Comparison of ENCODE assay signal across 10 mouse cellular contexts in genomic region chr15:103130729-103131128, GRCm38 (mm10). TPM values are rescaled to one million over a fixed set of nuclear protein-coding genes. Genes with fewer than 3 reads are reported as not detected.
DNase-seq lines count a peak whose midpoint lies in the region; ATAC-seq and TF ChIP-seq lines count a peak whose summit lies in the region.
"Had no signal": no experiment of that assay in that cellular context is flagged by ENCODE, and none has a peak within 500 bp of the region (broad histone marks: within the 10 kb centered on the region; RNA-seq: fewer than 3 reads in every experiment).

No protein-coding gene starts in this region.

- no peaks in the 10 kb centered on the region for H3K36me3 ChIP-seq in liver, adult 2 months (ENCODE audit: control insufficient read depth, insufficient read depth, low read length)
- no peaks in the 10 kb centered on the region for H3K36me3 ChIP-seq in forebrain, embryonic 13.5 days (ENCODE audit: poor library complexity, severe bottlenecking)
- H3K36me3 ChIP-seq: embryonic facial prominence, embryonic 13.5 days had no signal

- no peak for ATAC-seq in forebrain, embryonic 13.5 days

- H3K79me2 ChIP-seq in liver, adult 2 months (ENCODE audit: control insufficient read depth, insufficient read depth, low read length) = no peaks in the 10 kb centered on the region

- 73% methylated on average over 1 of the region's 1 CpGs for WGBS in cerebellum, adult 2 months
- WGBS in liver, adult 2 months = 48% methylated on average over 1 of the region's 1 CpGs
- WGBS in forebrain, embryonic 13.5 days = 40% methylated on average over 1 of the region's 1 CpGs

- H3K4me1 ChIP-seq in cerebellum, adult 2 months (ENCODE audit: control insufficient read depth, insufficient read depth, low read length) = no peaks in the 10 kb centered on the region
- H3K4me1 ChIP-seq in liver, adult 2 months (ENCODE audit: control insufficient read depth, insufficient read depth, low read length) = no peaks in the 10 kb centered on the region; the same call in 1 of the 2 replicates
- peaks cover 25% of the 10 kb centered on the region for H3K4me1 ChIP-seq in forebrain, embryonic 13.5 days

- TF ChIP-seq CTCF in cerebellum, adult 2 months (IDR thresholded peaks at IDR 0.05; ENCODE audit: borderline replicate concordance, insufficient read depth, low read depth, low read length) = peak; percentile 24; the same call in 1 of the 2 replicates
- peak; percentile 40 for TF ChIP-seq CTCF in liver, adult 2 months (IDR thresholded peaks at IDR 0.05; ENCODE audit: low read depth, low read length)

- no peak overlapping the region for H3K27ac ChIP-seq in cerebellum, adult 2 months (ENCODE audit: insufficient read depth, low read length)
- no peak overlapping the region for H3K27ac ChIP-seq in liver, adult 2 months (replicated peaks; ENCODE audit: insufficient read depth, low read depth, low read length)
- no peak overlapping the region for H3K27ac ChIP-seq in forebrain, embryonic 13.5 days
- H3K27ac ChIP-seq: embryonic facial prominence, embryonic 13.5 days; neural tube, embryonic 12.5 days had no signal

- DNase-seq in cerebellum, adult 2 months = no peak
- no peak for DNase-seq in cerebellum, adult 11 months
- DNase-seq in liver, adult 2 months (ENCODE audit: extremely low read depth, low read depth, low spot score) = peak; percentile 32
- DNase-seq in liver = no peak
- DNase-seq in NIH3T3 (ENCODE audit: low read depth) = peak; percentile 73
- DNase-seq in natural killer cell, adult 2 months (ENCODE audit: low spot score in 2 of 2) = peak; percentile 17 to 37
- no peak for DNase-seq in layer of hippocampus, postnatal 36 days

- TF ChIP-seq POLR2A in cerebellum, adult 2 months (IDR thresholded peaks at IDR 0.05; ENCODE audit: borderline replicate concordance, insufficient read depth, low read length) = no peak
- no peak for TF ChIP-seq POLR2A in liver, adult 2 months (IDR thresholded peaks at IDR 0.05; ENCODE audit: extremely low read depth, insufficient read depth, low read length)

- H3K4me3 ChIP-seq in cerebellum, adult 2 months (replicated peaks; ENCODE audit: insufficient read depth, low read depth, low read length) = no peak overlapping the region
- H3K4me3 ChIP-seq in liver, adult 2 months (ENCODE audit: insufficient read depth, low read depth, low read length) = no peak overlapping the region
- no peak overlapping the region for H3K4me3 ChIP-seq in forebrain, embryonic 13.5 days
- H3K4me3 ChIP-seq: embryonic facial prominence, embryonic 13.5 days; neural tube, embryonic 12.5 days had no signal

- no peaks in the 10 kb centered on the region for H3K27me3 ChIP-seq in cerebellum, adult 2 months (ENCODE audit: control insufficient read depth, insufficient read depth, low read length)
- H3K27me3 ChIP-seq in liver, adult 2 months (ENCODE audit: control insufficient read depth, insufficient read depth, low read length) = no peaks in the 10 kb centered on the region; the same call in 1 of the 2 replicates
- peaks cover 56% of the 10 kb centered on the region for H3K27me3 ChIP-seq in forebrain, embryonic 13.5 days
- H3K27me3 ChIP-seq: neural tube, embryonic 12.5 days had no signal

- H3K9ac ChIP-seq in liver, adult 2 months (ENCODE audit: low read depth, low read length) = no peak overlapping the region
- H3K9ac ChIP-seq in forebrain, embryonic 13.5 days = no peak overlapping the region
- H3K9ac ChIP-seq: embryonic facial prominence, embryonic 13.5 days; neural tube, embryonic 12.5 days had no signal

- peaks cover 3% of the 10 kb centered on the region; the same call in 1 of the 2 replicates for H3K9me3 ChIP-seq in forebrain, embryonic 13.5 days (replicated peaks)
- H3K9me3 ChIP-seq: embryonic facial prominence, embryonic 13.5 days had no signal

- no peak overlapping the region for H3K4me2 ChIP-seq in forebrain, embryonic 13.5 days
- H3K4me2 ChIP-seq: embryonic facial prominence, embryonic 13.5 days; neural tube, embryonic 12.5 days had no signal

RNA-seq across cellular contexts. Expression of gene Smug1, which starts 36.2 kb away (rescaled TPM):
- polyA plus RNA-seq in cerebellum, adult 2 months (2012; rRNA removed) = 17.8 and 20.1 TPM in 2 replicates
- 6.8 and 8.1 TPM in 2 replicates for total RNA-seq in liver, adult 2 months (2014; rRNA removed)
- 9.9 and 11.1 TPM in 2 replicates for polyA plus RNA-seq in liver, adult 2 months (2012; rRNA removed)
- total RNA-seq in layer of hippocampus, postnatal 36 days (2021) = 10 to 100 TPM; 20.9 to 22.5 TPM
- polyA plus RNA-seq in forebrain, embryonic 13.5 days (2015; fragmentation: Nextera tagmentation; extraction: Ambion mirVana) = 24.4 and 27.3 TPM in 2 replicates

Comparison
In these comparisons a context has a peak if more than half of its experiments do, and no peak if none do; other contexts are left out.
1. DNase-seq: peak in liver, adult 2 months (single experiment), NIH3T3 (single experiment) and natural killer cell, adult 2 months (2 of 2); none in cerebellum, adult 2 months (0 of 2), cerebellum, adult 11 months (single experiment), liver (single experiment) and layer of hippocampus, postnatal 36 days (0 of 2).